Mouse (Mus musculus) cortical plate, adult 2 months (tissue): ENCODE measurements at regions not wholly inside any gene's neighbourhood (a gene's known extent, or its start where the extent isn't known, plus 50 kb on each side); places are given as distances from the start of the nearest gene placed in this dataset.

Experiments
- H3K27ac ChIP-seq: fragments of 200-500 bp; 2 replicates; pipeline ENCODE4 v1.5.1; 2012; ENCODE audit warnings: low read length, control low read depth, inconsistent platforms; ENCODE audit not compliant: insufficient read depth
- H3K4me1 ChIP-seq: fragments of 200-500 bp; 2 replicates; pipeline ENCODE4 v1.6.1; 2011; ENCODE audit warnings: low read length; ENCODE audit not compliant: control insufficient read depth, insufficient read depth
- H3K4me3 ChIP-seq: fragments of 200-500 bp; 2 replicates; pipeline ENCODE4 v1.5.1; 2011; ENCODE audit warnings: mild to moderate bottlenecking, low read length, control low read depth; ENCODE audit not compliant: insufficient read depth
- CTCF ChIP-seq: fragments of 200-500 bp; IDR thresholded peaks from 2 replicates; pipeline ENCODE4 v1.5.1; 2011; ENCODE audit warnings: mild to moderate bottlenecking, control low read depth, low read length; ENCODE audit not compliant: insufficient read depth; ENCODE audit errors: extremely low read depth
- POLR2A ChIP-seq: fragments of 200-500 bp; IDR thresholded peaks from 2 replicates; pipeline ENCODE4 v1.6.1; 2011; ENCODE audit warnings: mild to moderate bottlenecking, low read length, control low read depth; ENCODE audit not compliant: insufficient read depth; ENCODE audit errors: extremely low read depth

GRCm38 (mm10) chr8:26848955-26849684 lies 128.0 kb upstream of the Zfp703 start:
- TF ChIP-seq CTCF: no peak
- TF ChIP-seq POLR2A: no peak
- no peak overlapping the region for H3K4me3 ChIP-seq
- H3K27ac ChIP-seq: no peak overlapping the region
- peaks cover 6% of the 10 kb centered on the region for H3K4me1 ChIP-seq

DNA sequence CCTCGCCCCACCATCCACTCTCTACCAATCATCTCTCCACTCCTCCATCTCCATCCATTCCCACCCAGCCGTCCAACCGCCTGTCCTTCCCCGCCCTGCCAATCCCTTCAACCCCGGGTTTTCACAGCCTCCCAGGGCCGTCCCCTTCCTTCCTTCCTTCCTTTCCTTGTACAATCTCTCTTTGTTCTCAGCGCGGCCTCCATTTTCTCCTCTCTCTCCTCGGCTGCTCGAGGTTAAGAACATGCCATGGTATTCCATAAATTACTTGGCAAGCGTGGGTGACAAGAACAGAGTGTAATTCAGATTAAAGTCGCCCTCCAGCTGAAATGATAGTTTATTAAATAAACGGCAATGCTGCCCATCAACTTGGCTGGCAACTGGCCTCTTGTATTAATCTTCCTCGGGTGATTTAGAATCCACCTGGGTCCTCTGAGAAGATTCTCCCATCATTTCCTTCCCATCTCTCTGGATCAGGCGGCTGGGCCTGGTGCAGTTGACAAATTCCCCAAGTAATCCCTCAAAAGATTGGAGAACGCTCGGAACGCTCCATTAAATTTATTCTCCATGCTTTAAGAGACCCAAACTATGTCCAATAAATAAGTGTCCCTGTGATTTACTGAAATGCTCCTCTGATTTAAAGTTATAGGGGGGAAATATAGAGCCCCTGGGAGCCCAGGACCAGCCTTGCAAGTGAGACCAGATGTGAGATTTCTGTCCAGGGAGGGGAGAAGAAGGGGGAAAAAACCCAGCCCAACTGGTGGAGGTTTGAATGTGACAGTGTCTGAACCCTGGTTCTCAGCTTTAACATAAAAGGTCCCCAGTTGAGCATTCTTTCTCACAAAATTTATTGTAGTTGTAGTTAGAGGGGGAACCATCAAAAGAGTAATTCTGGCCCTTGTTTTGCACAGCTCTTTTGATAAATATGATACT lies 125.0 kb upstream of the Zfp703 start:
- Histone ChIP-seq H3K27ac (no peak overlapping the region), H3K4me3 (no peak overlapping the region), H3K4me1 (peaks cover 6% of the 10 kb centered on the region)
- TF ChIP-seq CTCF (no peak), POLR2A (no peak)

DNA sequence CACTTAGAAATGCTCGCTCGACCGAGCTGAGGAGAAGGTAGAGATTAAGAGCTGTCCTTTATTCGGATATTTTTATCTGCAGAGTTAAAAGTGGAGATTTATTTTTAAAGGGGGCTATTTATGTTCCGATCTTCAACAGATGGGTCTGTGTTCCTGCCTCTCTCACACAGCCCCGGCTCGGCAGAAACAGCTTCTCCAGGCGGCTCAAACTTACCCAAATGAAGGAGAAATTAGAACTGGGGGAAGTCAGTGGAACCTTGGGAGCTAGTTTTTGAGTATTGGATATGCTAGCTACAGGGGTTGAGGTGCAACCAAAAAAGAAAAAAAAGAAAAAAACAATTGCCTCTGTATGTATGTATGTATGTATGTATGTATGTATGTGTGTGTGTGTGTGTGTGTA lies 124.2 kb upstream of the Zfp703 start:
- TF ChIP-seq CTCF: no peak
- no peak for TF ChIP-seq POLR2A
- no peak overlapping the region for H3K27ac ChIP-seq
- no peak overlapping the region for H3K4me3 ChIP-seq
- H3K4me1 ChIP-seq: peaks cover 6% of the 10 kb centered on the region

- Histone ChIP-seq H3K4me3 (no peak overlapping the region), H3K4me1 (peaks cover 5% of the 10 kb centered on the region), H3K27ac (no peak overlapping the region)
- TF ChIP-seq CTCF: no peak
- TF ChIP-seq POLR2A: no peak
These were observed 122.4 kb upstream of the Zfp703 start for GRCm38 (mm10) chr8:26854557-26855238.

- no peak overlapping the region for H3K27ac ChIP-seq
- no peak for TF ChIP-seq CTCF
- no peak for TF ChIP-seq POLR2A
- peaks cover 3% of the 10 kb centered on the region for H3K4me1 ChIP-seq
- no peak overlapping the region for H3K4me3 ChIP-seq
These were observed 121.9 kb upstream of the Zfp703 start for GRCm38 (mm10) chr8:26855256-26855655.

- no peaks in the 10 kb centered on the region for H3K4me1 ChIP-seq
- TF ChIP-seq CTCF: no peak
- no peak for TF ChIP-seq POLR2A
- no peak overlapping the region for H3K4me3 ChIP-seq
- H3K27ac ChIP-seq: no peak overlapping the region
These were observed 112.6 kb upstream of the Zfp703 start for GRCm38 (mm10) chr8:26864571-26864970.

DNA sequence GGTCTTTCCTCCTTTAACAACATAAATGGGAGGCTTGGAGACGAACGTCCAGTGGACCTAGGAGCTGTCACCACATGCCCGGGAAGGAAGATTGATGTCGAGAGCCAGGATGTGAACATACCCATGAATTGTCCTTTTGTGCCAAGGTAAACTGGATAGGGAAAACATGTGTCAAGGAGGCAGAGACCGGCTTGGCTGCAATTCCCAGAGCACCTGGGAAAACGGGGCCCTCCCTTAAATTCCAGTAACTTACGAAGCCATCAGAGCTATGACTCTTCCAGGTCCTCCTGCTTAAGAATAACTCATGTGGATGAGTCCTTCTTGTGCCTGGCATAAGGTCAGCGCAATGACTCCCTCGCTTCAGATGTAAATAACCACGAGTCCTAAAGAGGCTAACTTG lies 112.2 kb upstream of the Zfp703 start:
- TF ChIP-seq POLR2A (no peak), CTCF (no peak)
- Histone ChIP-seq H3K27ac (no peak overlapping the region), H3K4me3 (no peak overlapping the region), H3K4me1 (no peaks in the 10 kb centered on the region)

GRCm38 (mm10) chr8:26868101-26868848 lies 108.8 kb upstream of the Zfp703 start:
- no peaks in the 10 kb centered on the region for H3K4me1 ChIP-seq

DNA sequence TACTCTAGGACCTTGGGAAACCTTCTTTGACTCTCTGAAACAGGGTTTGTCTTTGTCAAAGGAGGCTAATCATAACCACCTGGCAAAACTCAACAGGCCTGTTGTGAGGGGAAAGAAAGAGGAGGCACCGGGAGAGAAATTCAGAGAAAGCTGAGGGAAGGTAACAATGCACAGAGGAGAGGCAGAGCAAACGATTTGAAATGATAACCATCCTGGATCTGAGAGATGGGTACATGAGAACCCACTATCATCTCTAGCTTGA lies 108.3 kb upstream of the Zfp703 start:
- TF ChIP-seq CTCF (no peak), POLR2A (no peak)
- Histone ChIP-seq H3K27ac (no peak overlapping the region), H3K4me3 (no peak overlapping the region), H3K4me1 (no peaks in the 10 kb centered on the region)

More at GRCm38 (mm10) chr8:26868101-26868848, 108.8 kb upstream of the Zfp703 start:
- no peak overlapping the region for H3K4me3 ChIP-seq
- no peak for TF ChIP-seq CTCF
- TF ChIP-seq POLR2A: no peak
- H3K27ac ChIP-seq: no peak overlapping the region
